Mouse (Mus musculus): ENCODE measurements around the gene 1110017D15Rik.

DNA sequence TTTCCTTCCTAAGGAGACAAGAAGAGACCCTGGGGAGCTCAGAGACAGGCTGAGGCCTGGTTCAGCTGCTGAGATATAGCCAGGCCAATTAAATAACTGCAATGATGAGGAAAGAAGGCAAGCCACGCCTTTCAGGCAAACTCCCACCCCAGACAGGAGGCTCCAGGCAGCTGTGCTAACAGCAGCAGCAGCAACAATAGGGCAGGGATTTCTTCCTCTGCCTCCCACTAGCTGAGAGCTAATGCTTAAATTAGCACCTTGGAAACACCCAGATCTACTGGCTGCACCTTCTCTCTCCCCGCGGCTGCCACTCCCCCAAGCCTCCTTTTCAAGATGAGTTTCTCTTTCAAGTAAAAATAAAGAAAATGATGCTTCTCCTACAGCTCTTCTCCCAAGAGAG is 49.0 kb upstream of the 1110017D15Rik start:
- no peak for TF ChIP-seq CTCF (IDR thresholded peaks at IDR 0.05; ENCODE audit: borderline replicate concordance, insufficient read depth, low read length)
- TF ChIP-seq POLR2A (IDR thresholded peaks at IDR 0.05; ENCODE audit: low read depth, low read length), result no peak
